Mouse (Mus musculus) left cerebral cortex, postnatal 25 days (tissue): ENCODE data around the gene Vps35l. TPM values are rescaled to one million over a fixed set of nuclear protein-coding genes. Genes with fewer than 3 reads are reported as not detected.

Source experiments
- DNase-seq, 2 experiments: peaks; one replicate each; pipeline ENCODE4 v3.0.0; 2022; ENCODE audit warnings: low spot score in 2 of 2, mixed read lengths in 1 of 2
- intact Hi-C: fragments of 180-260 bp; cut with DNase I; formaldehyde crosslinking; loops from one replicate; pipeline ENCODE4 v1.15.1; 2025
- total RNA-seq, 2 experiments: library from RNA; stranded (reverse); gene quantifications; 2 replicates each; pipeline ENCODE4 v1.2.3; 2021

Gene Vps35l
- total RNA-seq, 2 experiments from 2014 or later: 51.2 to 58.2 TPM

- intact Hi-C loops: loop anchor here (2.0 kb wide), 1 partner anchor 25 kb away; no protein-coding TSS in a partner anchor
- DNase-seq: peak in 1 of 2 experiments; percentile 60
These were observed 67.9 kb downstream of the Vps35l start for GRCm38 (mm10) chr7:118807899-118808298.

GRCm38 (mm10) chr7:118811407-118812106 is 71.5 kb downstream of the Vps35l start:
- DNase-seq: no peak
- intact Hi-C loops: no loop called here

GRCm38 (mm10) chr7:118813592-118813991 is 73.6 kb downstream of the Vps35l start:
- DNase-seq: peak in 1 of 2 experiments; percentile 53
- intact Hi-C loops: no loop called here

GRCm38 (mm10) chr7:118816275-118816674 is 76.2 kb downstream of the Vps35l start:
- intact Hi-C loops: loop anchor here (5.0 kb wide), 1 partner anchor 49 kb away; no protein-coding TSS in a partner anchor
- no peak for DNase-seq

- intact Hi-C loops: loop anchor here (5.0 kb wide), 1 partner anchor 50 kb away; no protein-coding TSS in a partner anchor
- DNase-seq: no peak
These were observed 77.7 kb downstream of the Vps35l start for GRCm38 (mm10) chr7:118817741-118818140.

GRCm38 (mm10) chr7:118819666-118820065 is 79.6 kb downstream of the Vps35l start:
- DNase-seq: no peak
- intact Hi-C loops: loop anchor here (5.0 kb wide), 1 partner anchor 52 kb away; no protein-coding TSS in a partner anchor

- intact Hi-C loops: no loop called here
- no peak for DNase-seq
These were observed 81.3 kb downstream of the Vps35l start for GRCm38 (mm10) chr7:118821356-118821755.

GRCm38 (mm10) chr7:118821887-118822556 is 82.0 kb downstream of the Vps35l start:
- intact Hi-C loops: no loop called here
- DNase-seq: no peak

GRCm38 (mm10) chr7:118824451-118824850 is 84.4 kb downstream of the Vps35l start:
- no peak for DNase-seq
- intact Hi-C loops: no loop called here

GRCm38 (mm10) chr7:118827975-118828416 is 88.0 kb downstream of the Vps35l start:
- no peak for DNase-seq

GRCm38 (mm10) chr7:118837901-118838300 is 97.9 kb downstream of the Vps35l start:
- intact Hi-C loops: no loop called here
- no peak for DNase-seq

More at GRCm38 (mm10) chr7:118827975-118828416, 88.0 kb downstream of the Vps35l start:
- intact Hi-C loops: no loop called here

GRCm38 (mm10) chr7:118841030-118841745 is 101.2 kb downstream of the Vps35l start:
- peak; percentile 27 to 49 for DNase-seq
- intact Hi-C loops: no loop called here

GRCm38 (mm10) chr7:118841796-118842195 is 101.8 kb downstream of the Vps35l start:
- peak in 1 of 2 experiments; percentile 66 for DNase-seq
- intact Hi-C loops: no loop called here

- no peak for DNase-seq
- intact Hi-C loops: no loop called here
These were observed 102.9 kb downstream of the Vps35l start for GRCm38 (mm10) chr7:118842938-118843337.

GRCm38 (mm10) chr7:118845141-118845540 is 105.1 kb downstream of the Vps35l start:
- intact Hi-C loops: loop anchor here (5.0 kb wide), 1 partner anchor 78 kb away; no protein-coding TSS in a partner anchor
- no peak for DNase-seq

GRCm38 (mm10) chr7:118846329-118846728 is 106.3 kb downstream of the Vps35l start:
- intact Hi-C loops: loop anchor here (5.0 kb wide), 1 partner anchor 79 kb away; no protein-coding TSS in a partner anchor
- DNase-seq: no peak

- DNase-seq: no peak
- intact Hi-C loops: loop anchor here (5.0 kb wide), 1 partner anchor 81 kb away; no protein-coding TSS in a partner anchor
These were observed 108.8 kb downstream of the Vps35l start for GRCm38 (mm10) chr7:118848796-118849195.

GRCm38 (mm10) chr7:118849543-118850250 is 109.7 kb downstream of the Vps35l start:
- no peak for DNase-seq
- intact Hi-C loops: loop anchor here (5.0 kb wide), 1 partner anchor 82 kb away; no protein-coding TSS in a partner anchor

GRCm38 (mm10) chr7:118850676-118851290 is 110.8 kb downstream of the Vps35l start:
- DNase-seq: no peak
- intact Hi-C loops: no loop called here
